Mouse (Mus musculus) heart, embryonic 16.5 days (tissue): ENCODE results near the gene Zbtb2. TPM values are rescaled to one million over a fixed set of nuclear protein-coding genes. Genes with fewer than 3 reads are reported as not detected.

Experiments
- ATAC-seq: fragments of 200-750 bp; cut with Nextera tagmentation; replicated peaks from 2 replicates; pipeline ENCODE4 v1.8.0; 2017; ENCODE audit warnings: moderate number of reproducible peaks; ENCODE audit not compliant: insufficient read depth, low FRiP score; ENCODE audit errors: extremely low read depth
- H3K27ac ChIP-seq: fragments of 300-500 bp; sonication (generic); 2 replicates; pipeline ENCODE4 v1.5.1; 2014; ENCODE audit warnings: mild to moderate bottlenecking, low read length, control low read depth, moderate library complexity
- H3K27me3 ChIP-seq: fragments of 300-500 bp; sonication (generic); 2 replicates; pipeline ENCODE4 v1.6.1; 2014; ENCODE audit warnings: low read length, mixed read lengths; ENCODE audit not compliant: control insufficient read depth, insufficient read depth
- H3K36me3 ChIP-seq: fragments of 300-500 bp; sonication (generic); 2 replicates; pipeline ENCODE4 v1.6.1; 2014; ENCODE audit not compliant: control insufficient read depth, insufficient read depth
- H3K4me1 ChIP-seq: fragments of 300-500 bp; sonication (generic); 2 replicates; pipeline ENCODE4 v1.6.1; 2014; ENCODE audit warnings: low read length, mixed read lengths; ENCODE audit not compliant: control insufficient read depth, insufficient read depth
- H3K4me2 ChIP-seq: fragments of 300-500 bp; sonication (generic); 2 replicates; pipeline ENCODE4 v1.6.1; 2014; ENCODE audit warnings: low read depth, mild to moderate bottlenecking, control low read depth, low read length
- H3K4me3 ChIP-seq: fragments of 300-500 bp; sonication (generic); 2 replicates; pipeline ENCODE4 v1.5.1; 2014; ENCODE audit warnings: mild to moderate bottlenecking, control low read depth, low read length
- H3K9ac ChIP-seq: fragments of 300-500 bp; sonication (generic); 2 replicates; pipeline ENCODE4 v1.6.1; 2014; ENCODE audit warnings: low read length, control low read depth
- H3K9me3 ChIP-seq: fragments of 300-500 bp; sonication (generic); replicated peaks from 2 replicates; pipeline ENCODE4 v1.6.1; 2016; ENCODE audit warnings: low read length; ENCODE audit not compliant: control insufficient read depth
- WGBS: fragments of 180-500 bp; shearing (Covaris S2); extraction: QIAGEN DNeasy Blood & Tissue Kit; methylation state at CpG from one replicate; pipeline ENCODE4 v1.1.7; 2014; 5-methylcytosine and 5-hydroxymethylcytosine counted together
- polyA plus RNA-seq: library from polyadenylated mRNA; unstranded; fragments of >200 nt; fragmentation: Nextera tagmentation; extraction: Ambion mirVana; gene quantifications from 2 replicates; pipeline ENCODE4 v1.2.1, GENCODE M21; 2015

Gene Zbtb2
- polyA plus RNA-seq, 1 experiment from 2014 or later = 10.0 TPM

DNA sequence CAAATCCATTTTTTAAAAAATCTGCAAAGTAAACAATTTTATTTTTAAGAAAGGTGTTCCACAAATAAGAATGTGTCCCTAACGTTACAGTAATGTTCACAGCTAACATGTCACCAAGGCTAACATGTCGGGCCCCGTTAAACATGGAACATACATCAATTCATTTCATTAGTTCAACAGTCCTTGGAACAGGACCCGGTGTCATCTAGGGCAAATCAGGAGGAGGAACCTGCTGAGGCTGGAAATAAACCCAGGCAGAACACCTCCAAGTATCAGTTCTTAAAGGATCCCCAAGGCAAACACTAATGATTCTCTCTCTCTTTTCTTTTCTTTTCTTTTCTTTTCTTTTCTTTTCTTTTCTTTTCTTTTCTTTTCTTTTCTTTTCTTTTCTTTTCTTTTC, 13.2 kb downstream of the Zbtb2 start:
- H3K27me3 ChIP-seq = no peaks in the 10 kb centered on the region
- WGBS = 90% methylated on average over 4 of the region's 4 CpGs
- no peaks in the 10 kb centered on the region for H3K9me3 ChIP-seq
- H3K27ac ChIP-seq = no peak overlapping the region
- peaks cover 11% of the 10 kb centered on the region for H3K4me1 ChIP-seq
- peaks cover 13% of the 10 kb centered on the region; the same call in 1 of the 2 replicates for H3K36me3 ChIP-seq
- no peak overlapping the region for H3K9ac ChIP-seq
- H3K4me2 ChIP-seq = no peak overlapping the region
- H3K4me3 ChIP-seq = no peak overlapping the region
- ATAC-seq = no peak

DNA sequence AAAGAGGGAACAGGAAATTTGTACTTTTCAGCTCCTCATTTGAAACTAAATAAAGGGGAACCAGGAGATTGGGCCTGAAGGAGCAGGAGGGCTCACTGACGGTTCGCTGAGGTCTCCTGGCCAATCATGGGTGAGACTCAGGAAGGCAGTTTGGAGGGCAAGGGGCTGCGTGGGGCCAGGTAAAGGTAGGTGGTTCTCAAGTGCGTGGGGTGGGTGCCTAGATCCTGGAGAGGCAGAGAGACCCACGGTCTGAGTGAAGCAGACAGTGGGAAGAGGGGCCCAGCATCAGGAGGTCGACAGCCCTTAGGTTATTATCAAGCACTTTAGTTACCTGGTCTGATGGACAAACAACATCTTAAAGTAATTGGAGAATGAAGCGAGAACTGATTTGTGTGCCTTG, 13.7 kb downstream of the Zbtb2 start:
- H3K36me3 ChIP-seq = peaks cover 13% of the 10 kb centered on the region; the same call in 1 of the 2 replicates
- H3K9me3 ChIP-seq = no peaks in the 10 kb centered on the region
- no peak for ATAC-seq
- no peak overlapping the region for H3K9ac ChIP-seq
- H3K27ac ChIP-seq = no peak overlapping the region
- no peaks in the 10 kb centered on the region for H3K27me3 ChIP-seq
- H3K4me2 ChIP-seq = no peak overlapping the region
- H3K4me3 ChIP-seq = no peak overlapping the region
- WGBS = 91% methylated on average over 7 of the region's 7 CpGs
- H3K4me1 ChIP-seq = peaks cover 11% of the 10 kb centered on the region

DNA sequence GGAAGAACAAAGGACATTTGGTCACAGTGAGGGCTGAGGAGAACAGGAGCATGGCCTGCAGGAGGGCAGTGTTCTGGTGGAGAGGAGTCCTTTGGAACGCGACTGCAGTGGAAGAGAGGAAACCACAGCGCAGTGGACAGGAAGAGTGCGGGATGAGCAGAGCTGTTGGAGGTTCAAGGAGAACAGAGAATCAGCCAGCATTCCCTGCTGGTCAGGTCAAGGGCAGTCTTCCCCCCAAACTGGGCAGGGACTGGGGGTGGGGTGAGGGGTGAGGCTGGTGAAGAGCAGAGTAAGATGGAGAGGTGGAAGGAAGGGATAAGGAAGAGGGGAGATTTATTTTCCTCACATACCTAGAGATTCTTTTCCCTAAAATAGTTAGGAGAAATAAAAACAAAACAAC, 14.3 kb downstream of the Zbtb2 start:
- ATAC-seq = no peak
- no peak overlapping the region for H3K27ac ChIP-seq
- no peaks in the 10 kb centered on the region for H3K27me3 ChIP-seq
- H3K4me1 ChIP-seq = peaks cover 11% of the 10 kb centered on the region
- H3K4me2 ChIP-seq = no peak overlapping the region
- no peak overlapping the region for H3K4me3 ChIP-seq
- no peaks in the 10 kb centered on the region for H3K9me3 ChIP-seq
- H3K36me3 ChIP-seq = peaks cover 18% of the 10 kb centered on the region
- 83% methylated on average over 4 of the region's 4 CpGs for WGBS
- no peak overlapping the region for H3K9ac ChIP-seq

DNA sequence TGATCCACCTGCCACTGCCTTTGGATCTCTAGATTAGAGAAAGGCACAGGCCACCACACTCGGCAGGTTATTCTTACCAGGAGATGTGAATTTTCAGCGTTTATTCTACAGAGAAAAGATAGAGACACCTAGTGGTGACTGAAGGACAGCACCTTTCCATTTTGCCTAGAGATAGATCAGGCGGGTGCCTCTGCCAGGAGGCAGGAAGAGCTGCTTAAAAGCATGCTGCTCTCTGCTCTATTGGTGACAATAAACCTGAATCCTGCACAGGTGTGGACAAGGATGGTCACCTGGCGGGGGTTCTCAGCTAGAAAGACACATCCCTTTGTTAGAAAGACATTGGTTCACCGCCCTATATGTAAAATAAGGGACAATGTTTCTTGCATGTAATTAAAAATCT, 15.9 kb downstream of the Zbtb2 start:
- WGBS = 43% methylated on average over 5 of the region's 5 CpGs
- H3K4me2 ChIP-seq = no peak overlapping the region
- no peak overlapping the region for H3K9ac ChIP-seq
- H3K4me3 ChIP-seq = no peak overlapping the region
- no peak for ATAC-seq
- no peaks in the 10 kb centered on the region for H3K27me3 ChIP-seq
- no peak overlapping the region for H3K27ac ChIP-seq
- peaks cover 33% of the 10 kb centered on the region for H3K36me3 ChIP-seq
- peaks cover 9% of the 10 kb centered on the region for H3K4me1 ChIP-seq
- no peaks in the 10 kb centered on the region for H3K9me3 ChIP-seq

DNA sequence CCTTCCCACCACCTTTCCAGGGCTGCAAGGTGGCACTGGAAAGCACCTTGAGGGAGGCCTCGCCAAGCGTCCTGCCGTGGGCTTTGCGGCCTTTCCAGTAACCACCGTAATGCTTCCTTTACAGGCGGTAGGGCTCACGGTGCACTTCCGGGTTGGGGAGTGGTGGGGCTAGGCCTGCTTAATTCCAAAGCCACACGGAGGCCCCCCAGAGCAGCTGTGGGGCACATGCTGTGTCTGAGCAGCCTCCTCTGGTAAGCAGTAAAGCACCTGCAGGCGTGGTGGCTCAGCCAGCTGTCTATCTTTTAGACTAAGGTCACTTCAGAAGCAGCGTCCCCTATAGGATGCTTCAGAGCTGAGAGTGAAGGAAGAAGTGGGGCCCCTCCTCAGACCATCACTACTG, 17.8 kb downstream of the Zbtb2 start:
- Histone ChIP-seq H3K4me1 (no peaks in the 10 kb centered on the region), H3K4me3 (no peak overlapping the region), H3K27me3 (no peaks in the 10 kb centered on the region), H3K27ac (no peak overlapping the region), H3K4me2 (no peak overlapping the region), H3K9ac (no peak overlapping the region), H3K9me3 (no peaks in the 10 kb centered on the region), H3K36me3 (peaks cover 38% of the 10 kb centered on the region)
- WGBS = 89% methylated on average over 11 of the region's 11 CpGs
- ATAC-seq = no peak

DNA sequence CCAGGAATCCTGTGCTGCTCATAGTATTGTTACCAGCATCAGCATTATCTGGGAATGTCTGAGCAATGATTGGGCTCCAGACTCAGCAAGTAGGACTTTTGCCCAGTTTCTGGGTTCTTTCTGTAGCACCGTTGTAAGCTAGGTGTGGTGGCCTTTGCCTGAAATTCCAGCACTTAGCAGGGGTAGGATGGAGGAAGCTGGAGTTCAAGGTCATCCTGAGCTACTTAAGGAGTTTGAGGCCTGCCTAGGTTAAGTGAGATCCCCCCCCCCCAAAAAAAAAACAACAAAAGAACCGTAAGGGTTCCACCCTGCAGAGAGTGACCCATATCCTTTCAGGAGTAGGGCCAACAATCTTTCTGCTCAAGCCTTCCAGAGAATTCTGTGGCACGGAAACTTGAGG, 23.3 kb downstream of the Zbtb2 start:
- no peak overlapping the region for H3K4me2 ChIP-seq
- H3K4me3 ChIP-seq = no peak overlapping the region
- no peak for ATAC-seq
- H3K27me3 ChIP-seq = no peaks in the 10 kb centered on the region
- no peak overlapping the region for H3K27ac ChIP-seq
- peaks cover 28% of the 10 kb centered on the region for H3K36me3 ChIP-seq
- peaks cover 9% of the 10 kb centered on the region; the same call in 1 of the 2 replicates for H3K9me3 ChIP-seq
- no peak overlapping the region for H3K9ac ChIP-seq
- H3K4me1 ChIP-seq = no peaks in the 10 kb centered on the region
- WGBS = 71% methylated on average over 3 of the region's 3 CpGs

DNA sequence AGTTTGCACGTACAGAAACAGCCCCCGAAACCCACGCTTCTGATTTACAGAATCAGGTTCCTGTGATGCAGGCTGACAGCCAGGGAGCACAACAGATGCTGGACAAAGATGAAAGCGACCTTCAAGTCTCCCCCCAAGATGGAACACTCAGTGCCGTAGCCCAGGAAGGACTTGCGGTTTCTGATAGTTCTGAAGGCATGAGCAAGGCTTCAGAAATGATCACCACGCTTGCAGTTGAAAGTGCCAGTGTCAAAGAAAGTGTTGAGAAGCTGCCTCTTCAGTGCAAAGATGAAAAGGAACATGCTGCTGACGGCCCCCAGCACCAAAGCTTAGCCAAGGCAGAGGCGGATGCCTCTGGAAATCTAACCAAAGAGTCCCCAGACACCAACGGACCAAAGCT, 30.5 kb downstream of the Zbtb2 start:
- WGBS = 84% methylated on average over 10 of the region's 10 CpGs
- Histone ChIP-seq H3K4me1 (no peaks in the 10 kb centered on the region), H3K27me3 (no peaks in the 10 kb centered on the region), H3K9me3 (peaks cover 4% of the 10 kb centered on the region; the same call in 1 of the 2 replicates), H3K36me3 (peaks cover 25% of the 10 kb centered on the region), H3K4me3 (no peak overlapping the region), H3K9ac (no peak overlapping the region), H3K27ac (no peak overlapping the region), H3K4me2 (no peak overlapping the region)
- ATAC-seq = no peak

DNA sequence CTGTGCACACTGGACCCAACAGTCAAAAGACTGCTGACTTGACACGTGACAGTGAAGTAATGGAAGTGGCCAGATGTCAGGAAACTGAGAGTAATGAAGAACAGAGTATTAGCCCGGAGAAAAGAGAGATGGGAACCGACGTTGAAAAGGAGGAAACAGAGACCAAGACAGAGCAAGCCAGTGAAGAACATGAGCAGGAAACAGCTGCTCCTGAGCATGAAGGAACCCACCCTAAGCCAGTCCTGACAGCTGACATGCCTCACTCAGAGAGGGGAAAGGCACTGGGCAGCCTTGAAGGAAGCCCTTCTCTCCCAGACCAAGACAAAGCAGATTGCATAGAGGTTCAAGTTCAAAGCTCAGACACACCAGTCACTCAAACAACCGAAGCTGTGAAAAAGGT, 31.3 kb downstream of the Zbtb2 start:
- Histone ChIP-seq H3K4me2 (no peak overlapping the region), H3K27me3 (no peaks in the 10 kb centered on the region), H3K27ac (no peak overlapping the region), H3K4me3 (no peak overlapping the region), H3K9ac (no peak overlapping the region), H3K36me3 (peaks cover 25% of the 10 kb centered on the region), H3K9me3 (no peaks in the 10 kb centered on the region; the same call in 1 of the 2 replicates), H3K4me1 (no peaks in the 10 kb centered on the region)
- no peak for ATAC-seq
- WGBS = 60% methylated on average over 5 of the region's 5 CpGs

DNA sequence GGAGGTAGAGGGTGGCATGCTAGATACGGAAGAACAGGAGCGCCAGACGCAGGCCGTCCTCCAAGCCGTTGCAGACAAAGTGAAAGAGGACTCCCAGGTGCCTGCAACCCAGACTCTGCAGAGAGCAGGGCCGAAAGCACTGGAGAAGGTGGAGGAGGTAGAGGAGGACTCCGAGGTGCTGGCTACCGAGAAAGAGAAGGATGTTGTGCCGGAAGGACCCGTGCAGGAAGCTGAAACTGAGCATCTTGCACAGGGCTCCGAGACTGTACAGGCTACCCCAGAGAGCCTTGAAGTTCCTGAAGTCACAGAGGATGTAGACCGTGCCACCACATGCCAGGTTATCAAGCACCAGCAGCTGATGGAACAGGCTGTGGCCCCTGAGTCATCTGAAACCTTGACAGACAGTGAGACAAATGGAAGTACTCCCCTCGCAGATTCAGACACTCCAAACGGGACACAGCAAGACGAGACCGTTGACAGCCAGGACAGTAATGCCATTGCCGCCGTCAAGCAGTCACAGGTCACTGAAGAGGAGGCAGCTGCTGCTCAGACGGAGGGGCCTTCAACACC, 31.9 kb downstream of the Zbtb2 start:
- Histone ChIP-seq H3K27me3 (no peaks in the 10 kb centered on the region), H3K27ac (no peak overlapping the region), H3K9ac (no peak overlapping the region), H3K4me1 (no peaks in the 10 kb centered on the region), H3K4me3 (no peak overlapping the region), H3K9me3 (no peaks in the 10 kb centered on the region), H3K36me3 (peaks cover 25% of the 10 kb centered on the region), H3K4me2 (no peak overlapping the region)
- WGBS = 67% methylated on average over 19 of the region's 19 CpGs
- ATAC-seq = no peak; the same call in 1 of the 2 replicates
